Mouse (Mus musculus) Patski (cell line): ENCODE results near the gene 1700029P11Rik. TPM values are rescaled to one million over a fixed set of nuclear protein-coding genes. Genes with fewer than 3 reads are reported as not detected.

Source experiments
- ATAC-seq: fragments of 100-300 bp; one replicate; pipeline ENCODE4 v1.8.0; 2021
- CTCF ChIA-PET: fragments of 350-600 bp; sonication (Branson Sonifier 250); formaldehyde crosslinking; loops from one replicate; lab custom pipeline; 2022; ENCODE audit warnings: inconsistent platforms; lab: Charles Lee
- POLR2A ChIA-PET: fragments of 350-600 bp; sonication (Branson Sonifier 250); formaldehyde crosslinking; loops from one replicate; lab custom pipeline; 2022; ENCODE audit warnings: antibody characterized with exemption, inconsistent platforms; lab: Charles Lee
- DNase-seq: peaks from one replicate; pipeline ENCODE4 v3.0.0-alpha.2; 2011; ENCODE audit warnings: low read depth, low spot score
- H3K27me3 ChIP-seq: fragments of 371-371 bp; one replicate; pipeline ENCODE4 v1.5.1; 2021
- CTCF ChIP-seq: fragments of 100-300 bp; IDR thresholded peaks from one replicate; pipeline ENCODE4 v1.5.1; 2021
- in situ Hi-C: fragments of 300-500 bp; cut with MboI; formaldehyde crosslinking; loops from 3 replicates; pipeline ENCODE4 v1.11.1; 2018; ENCODE audit warnings: low pct_unique_long_range_greater_than_20kb, mixed read lengths
- polyA plus RNA-seq: library from polyadenylated mRNA; unstranded; gene quantifications from one replicate; pipeline ENCODE4 v1.2.3, GENCODE M21; 2021

1700029P11Rik gene
- polyA plus RNA-seq, 1 experiment from 2014 or later, result not detected

- TF ChIP-seq CTCF, result no peak
- ChIA-PET POLR2A (no interaction called here), CTCF (interaction anchor here (1.2 to 1.5 kb wide), 3 partner anchors 17 to 37 kb away, joined by 3 to 7 read pairs (median 6); partner anchors contain the start of gene Pmm1)
- ATAC-seq (no peak), DNase-seq (no peak)
- in situ Hi-C loops, result no loop called here
- no peaks in the 10 kb centered on the region for H3K27me3 ChIP-seq
Observed at GRCm38 (mm10) chr15:81993992-81994391, 13.7 kb downstream of the 1700029P11Rik start.

DNA sequence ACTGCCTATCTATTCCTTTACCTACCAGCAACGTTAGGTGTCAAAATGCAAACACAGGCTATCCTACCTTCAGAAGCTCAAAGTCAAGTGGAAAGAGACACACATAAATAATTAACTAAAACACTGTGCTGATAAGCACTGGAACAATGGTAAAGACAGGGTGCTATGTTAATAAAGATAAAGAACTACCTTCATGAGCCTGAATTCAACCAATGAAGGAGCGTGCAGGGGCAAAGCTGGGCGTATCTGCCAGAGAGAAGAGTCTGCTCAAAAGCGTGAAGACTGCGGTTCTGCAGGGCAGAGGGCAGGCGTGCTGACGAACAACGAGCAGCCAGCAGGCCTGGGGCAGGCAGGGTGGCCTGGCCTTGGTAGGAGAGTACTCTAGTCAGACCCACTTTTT lies 23.9 kb downstream of the 1700029P11Rik start:
- CTCF ChIA-PET, result interaction anchor here (1.5 kb wide), 1 partner anchor 10 kb away, joined by 3 read pairs; no protein-coding TSS in a partner anchor
- TF ChIP-seq CTCF, result no peak
- DNase-seq, result no peak
- no peaks in the 10 kb centered on the region for H3K27me3 ChIP-seq
- in situ Hi-C loops, result no loop called here
- ATAC-seq, result no peak
- POLR2A ChIA-PET, result no interaction called here

- ChIA-PET POLR2A (interaction anchor here (0.6 kb wide), 1 partner anchor 167 kb away, joined by 4 read pairs; no protein-coding TSS in a partner anchor), CTCF (interaction anchor here (1.0 to 1.5 kb wide), 4 partner anchors 17 to 52 kb away, joined by 3 read pairs; partner anchors contain the start of genes Pmm1 and Xrcc6)
- TF ChIP-seq CTCF, result no peak
- ATAC-seq, result peak; percentile 23
- no peaks in the 10 kb centered on the region for H3K27me3 ChIP-seq
- DNase-seq, result no peak
- in situ Hi-C loops, result no loop called here
Observed at GRCm38 (mm10) chr15:82011947-82012346, 31.6 kb downstream of the 1700029P11Rik start.

GRCm38 (mm10) chr15:82014745-82015391 lies 34.5 kb downstream of the 1700029P11Rik start:
- no peak for TF ChIP-seq CTCF
- CTCF ChIA-PET, result interaction anchor here (0.9 to 2.2 kb wide), 4 partner anchors 10 to 76 kb away, joined by 3 to 12 read pairs (median 3); no protein-coding TSS in a partner anchor
- no peaks in the 10 kb centered on the region for H3K27me3 ChIP-seq
- in situ Hi-C loops, result no loop called here
- ATAC-seq, result no peak
- no peak for DNase-seq
- POLR2A ChIA-PET, result interaction anchor here (1.1 kb wide), 1 partner anchor 77 kb away, joined by 4 read pairs; no protein-coding TSS in a partner anchor

- peak; percentile 52 for ATAC-seq
- POLR2A ChIA-PET, result interaction anchor here (0.6 to 1.1 kb wide), 3 partner anchors 19 to 82 kb away, joined by 3 to 4 read pairs (median 3); no protein-coding TSS in a partner anchor
- CTCF ChIA-PET, result interaction anchor here (1.0 to 2.2 kb wide), 3 partner anchors 20 to 77 kb away, joined by 3 to 12 read pairs (median 5); partner anchors contain the start of gene Pmm1
Observed at GRCm38 (mm10) chr15:82015392-82016100, 35.2 kb downstream of the 1700029P11Rik start.

GRCm38 (mm10) chr15:82016101-82016808 lies 35.9 kb downstream of the 1700029P11Rik start:
- ChIA-PET CTCF (interaction anchor here (1.0 to 2.2 kb wide), 4 partner anchors 19 to 149 kb away, joined by 3 to 12 read pairs (median 4); partner anchors contain the start of gene Pmm1), POLR2A (interaction anchor here (0.6 to 0.8 kb wide), 3 partner anchors 20 to 1381 kb away, joined by 3 to 7 read pairs (median 3); no protein-coding TSS in a partner anchor)
- no peaks in the 10 kb centered on the region for H3K27me3 ChIP-seq
- in situ Hi-C loops, result no loop called here
- ATAC-seq, result peak; percentile 70
- no peak for TF ChIP-seq CTCF
- peak; percentile 94 for DNase-seq

More at GRCm38 (mm10) chr15:82015392-82016100, 35.2 kb downstream of the 1700029P11Rik start:
- TF ChIP-seq CTCF, result no peak
- no peaks in the 10 kb centered on the region for H3K27me3 ChIP-seq
- in situ Hi-C loops, result no loop called here
- no peak for DNase-seq

GRCm38 (mm10) chr15:82016830-82017229 lies 36.5 kb downstream of the 1700029P11Rik start:
- TF ChIP-seq CTCF, result no peak
- H3K27me3 ChIP-seq, result no peaks in the 10 kb centered on the region
- POLR2A ChIA-PET, result interaction anchor here (0.6 kb wide), 1 partner anchor 1381 kb away, joined by 7 read pairs; no protein-coding TSS in a partner anchor
- in situ Hi-C loops, result no loop called here
- no peak for ATAC-seq
- no peak for DNase-seq
- CTCF ChIA-PET, result interaction anchor here (1.7 kb wide), 1 partner anchor 148 kb away, joined by 4 read pairs; no protein-coding TSS in a partner anchor

GRCm38 (mm10) chr15:82017461-82017860 lies 37.1 kb downstream of the 1700029P11Rik start:
- TF ChIP-seq CTCF, result no peak
- DNase-seq, result no peak
- H3K27me3 ChIP-seq, result no peaks in the 10 kb centered on the region
- in situ Hi-C loops, result no loop called here
- CTCF ChIA-PET, result interaction anchor here (1.0 to 1.7 kb wide), 2 partner anchors 17 to 147 kb away, joined by 3 to 4 read pairs; no protein-coding TSS in a partner anchor
- POLR2A ChIA-PET, result interaction anchor here (0.6 kb wide), 2 partner anchors 20 to 109 kb away, joined by 3 read pairs; no protein-coding TSS in a partner anchor
- no peak for ATAC-seq

GRCm38 (mm10) chr15:82019288-82019687 lies 38.9 kb downstream of the 1700029P11Rik start:
- H3K27me3 ChIP-seq, result no peaks in the 10 kb centered on the region
- ChIA-PET CTCF (interaction anchor here (1.1 kb wide), 2 partner anchors 10 to 50 kb away, joined by 3 read pairs; no protein-coding TSS in a partner anchor), POLR2A (no interaction called here)
- in situ Hi-C loops, result no loop called here
- ATAC-seq (no peak), DNase-seq (no peak)
- TF ChIP-seq CTCF, result no peak
